Mouse (Mus musculus) forebrain, embryonic 14.5 days (tissue): ENCODE data around the gene Aloxe3. TPM values are rescaled to one million over a fixed set of nuclear protein-coding genes. Genes with fewer than 3 reads are reported as not detected.

Experiments used
- ATAC-seq: fragments of 200-750 bp; cut with Nextera tagmentation; 2 replicates; pipeline ENCODE4 v1.8.0; 2017; ENCODE audit warnings: mild to moderate bottlenecking, moderate library complexity
- DNase-seq: peaks from one replicate; pipeline ENCODE4 v3.0.0-alpha.2; 2015; ENCODE audit warnings: low spot score
- H3K27ac ChIP-seq: fragments of 300-500 bp; sonication (generic); 2 replicates; pipeline ENCODE4 v1.5.1; 2014; ENCODE audit warnings: low read depth, mild to moderate bottlenecking, control low read depth, low read length, moderate library complexity
- H3K27me3 ChIP-seq: fragments of 300-500 bp; sonication (generic); replicated peaks from 2 replicates; pipeline ENCODE4 v1.6.1; 2014; ENCODE audit warnings: low read length, control low read depth, mixed read lengths; ENCODE audit not compliant: control insufficient read depth, insufficient read depth
- H3K36me3 ChIP-seq: fragments of 300-500 bp; sonication (generic); 2 replicates; pipeline ENCODE4 v1.6.1; 2014; ENCODE audit warnings: low read length, control low read depth; ENCODE audit not compliant: control insufficient read depth, insufficient read depth
- H3K4me1 ChIP-seq: fragments of 300-500 bp; sonication (generic); 2 replicates; pipeline ENCODE4 v1.6.1; 2014; ENCODE audit warnings: antibody characterized with exemption, low read length, control low read depth; ENCODE audit not compliant: control insufficient read depth, insufficient read depth
- H3K4me2 ChIP-seq: fragments of 300-500 bp; sonication (generic); 2 replicates; pipeline ENCODE4 v1.6.1; 2014; ENCODE audit warnings: mild to moderate bottlenecking, control low read depth, low read length
- H3K4me3 ChIP-seq: fragments of 300-500 bp; sonication (generic); 2 replicates; pipeline ENCODE4 v1.5.1; 2014; ENCODE audit warnings: low read depth, low read length, control low read depth
- H3K9ac ChIP-seq: fragments of 300-500 bp; sonication (generic); 2 replicates; pipeline ENCODE4 v1.6.1; 2014; ENCODE audit warnings: mild to moderate bottlenecking, low read length, control low read depth, moderate library complexity
- H3K9me3 ChIP-seq: fragments of 300-500 bp; sonication (generic); replicated peaks from 2 replicates; pipeline ENCODE4 v1.6.1; 2016; ENCODE audit warnings: low read length, control low read depth, mixed read lengths; ENCODE audit not compliant: control insufficient read depth
- WGBS: fragments of 180-500 bp; shearing (Covaris S2); extraction: QIAGEN DNeasy Blood & Tissue Kit; methylation state at CpG from one replicate; pipeline ENCODE4 v1.1.7; 2014; 5-methylcytosine and 5-hydroxymethylcytosine counted together
- polyA plus RNA-seq: library from polyadenylated mRNA; unstranded; fragments of >200 nt; fragmentation: Nextera tagmentation; extraction: Ambion mirVana; gene quantifications from 2 replicates; pipeline ENCODE4 v1.2.1, GENCODE M21; 2014

Gene Aloxe3
- polyA plus RNA-seq, 1 experiment from 2014 or later, result 0.94 TPM

GRCm38 (mm10) chr11:69147546-69147945 is 21.9 kb downstream of the Aloxe3 start:
- H3K4me1 ChIP-seq, result no peaks in the 10 kb centered on the region
- H3K27me3 ChIP-seq, result 0 out of 2 replicates have a peak, but pooled peaks cover 3% of the 10 kb centered on the region
- H3K9ac ChIP-seq, result no peak overlapping the region
- H3K36me3 ChIP-seq, result no peaks in the 10 kb centered on the region
- H3K4me3 ChIP-seq, result no peak overlapping the region
- H3K27ac ChIP-seq, result no peak overlapping the region
- no peaks in the 10 kb centered on the region for H3K9me3 ChIP-seq
- DNase-seq (peak; percentile 33), ATAC-seq (no peak)
- H3K4me2 ChIP-seq, result no peak overlapping the region
- WGBS, result 68% methylated on average over 7 of the region's 7 CpGs

GRCm38 (mm10) chr11:69148451-69148960 is 22.8 kb downstream of the Aloxe3 start:
- Histone ChIP-seq H3K4me1 (no peaks in the 10 kb centered on the region), H3K36me3 (no peaks in the 10 kb centered on the region), H3K9me3 (no peaks in the 10 kb centered on the region), H3K4me2 (no peak overlapping the region), H3K27me3 (0 out of 2 replicates have a peak, but pooled peaks cover 3% of the 10 kb centered on the region), H3K27ac (no peak overlapping the region), H3K4me3 (no peak overlapping the region), H3K9ac (no peak overlapping the region)
- DNase-seq, result no peak
- 89% methylated on average over 5 of the region's 5 CpGs for WGBS
- ATAC-seq, result no peak

- Histone ChIP-seq H3K27ac (no peak overlapping the region), H3K27me3 (0 out of 2 replicates have a peak, but pooled peaks cover 3% of the 10 kb centered on the region), H3K4me2 (no peak overlapping the region), H3K4me1 (no peaks in the 10 kb centered on the region), H3K36me3 (no peaks in the 10 kb centered on the region), H3K9ac (no peak overlapping the region), H3K4me3 (no peak overlapping the region), H3K9me3 (no peaks in the 10 kb centered on the region)
- WGBS, result 71% methylated on average over 6 of the region's 6 CpGs
- ATAC-seq, result no peak
- peak; percentile 29 for DNase-seq
These were observed 24.0 kb downstream of the Aloxe3 start for GRCm38 (mm10) chr11:69149728-69150127.

GRCm38 (mm10) chr11:69150444-69150843 is 24.7 kb downstream of the Aloxe3 start:
- 0 out of 2 replicates have a peak overlapping the region, but pooled peaks have one; percentile 13 for H3K9ac ChIP-seq
- H3K4me3 ChIP-seq, result no peak overlapping the region
- no peaks in the 10 kb centered on the region for H3K36me3 ChIP-seq
- 0 out of 2 replicates have a peak, but pooled peaks cover 3% of the 10 kb centered on the region for H3K27me3 ChIP-seq
- WGBS, result 14% methylated on average over 7 of the region's 7 CpGs
- H3K4me2 ChIP-seq, result peak overlapping the region; percentile 17; the same call in 1 of the 2 replicates
- DNase-seq (peak; percentile 82), ATAC-seq (no peak)
- H3K9me3 ChIP-seq, result no peaks in the 10 kb centered on the region
- no peaks in the 10 kb centered on the region for H3K4me1 ChIP-seq
- H3K27ac ChIP-seq, result no peak overlapping the region

GRCm38 (mm10) chr11:69151004-69151403 is 25.3 kb downstream of the Aloxe3 start:
- no peaks in the 10 kb centered on the region for H3K36me3 ChIP-seq
- ATAC-seq (no peak), DNase-seq (no peak)
- no peak overlapping the region for H3K4me3 ChIP-seq
- peak overlapping the region; percentile 17; the same call in 1 of the 2 replicates for H3K4me2 ChIP-seq
- no peak overlapping the region for H3K9ac ChIP-seq
- no peaks in the 10 kb centered on the region for H3K4me1 ChIP-seq
- H3K9me3 ChIP-seq, result no peaks in the 10 kb centered on the region
- H3K27me3 ChIP-seq, result 0 out of 2 replicates have a peak, but pooled peaks cover 3% of the 10 kb centered on the region
- 68% methylated on average over 6 of the region's 6 CpGs for WGBS
- H3K27ac ChIP-seq, result no peak overlapping the region

GRCm38 (mm10) chr11:69153831-69154230 is 28.1 kb downstream of the Aloxe3 start:
- H3K4me1 ChIP-seq, result peaks cover 7% of the 10 kb centered on the region; the same call in 1 of the 2 replicates
- ATAC-seq, result no peak

GRCm38 (mm10) chr11:69155351-69155750 is 29.7 kb downstream of the Aloxe3 start:
- DNase-seq, result no peak
- Histone ChIP-seq H3K9ac (no peak overlapping the region), H3K27me3 (peaks cover 16% of the 10 kb centered on the region; the same call in 1 of the 2 replicates), H3K27ac (no peak overlapping the region), H3K9me3 (no peaks in the 10 kb centered on the region), H3K36me3 (no peaks in the 10 kb centered on the region), H3K4me1 (peaks cover 7% of the 10 kb centered on the region; the same call in 1 of the 2 replicates), H3K4me3 (no peak overlapping the region), H3K4me2 (no peak overlapping the region)
- 62% methylated on average over 1 of the region's 1 CpGs for WGBS
- ATAC-seq, result no peak

More at GRCm38 (mm10) chr11:69153831-69154230, 28.1 kb downstream of the Aloxe3 start:
- Histone ChIP-seq H3K9ac (no peak overlapping the region), H3K36me3 (no peaks in the 10 kb centered on the region), H3K27me3 (peaks cover 16% of the 10 kb centered on the region; the same call in 1 of the 2 replicates), H3K27ac (no peak overlapping the region), H3K4me3 (no peak overlapping the region), H3K9me3 (no peaks in the 10 kb centered on the region), H3K4me2 (no peak overlapping the region)
- WGBS, result 89% methylated on average over 8 of the region's 8 CpGs
- no peak for DNase-seq

GRCm38 (mm10) chr11:69156800-69157199 is 31.1 kb downstream of the Aloxe3 start, which contains the start of gene Alox12b:
Gene Alox12b, plus strand, starts transcription at chr11:69156989.
- DNase-seq, result peak; percentile 49
- WGBS, result 2% methylated on average over 18 of the region's 18 CpGs
- no peak within 1 kb of the TSS for H3K27ac ChIP-seq
- no peaks in the 10 kb centered on the region for H3K9me3 ChIP-seq
- ATAC-seq, result 0 out of 2 replicates have a peak, but pooled peaks have one; percentile 26
- no peak within 1 kb of the TSS for H3K4me3 ChIP-seq
- peaks cover 7% of the 10 kb centered on the region; the same call in 1 of the 2 replicates for H3K4me1 ChIP-seq
- peaks cover 16% of the 10 kb centered on the region; the same call in 1 of the 2 replicates for H3K27me3 ChIP-seq
- H3K4me2 ChIP-seq, result peak within 1 kb of the TSS; percentile 38
- peak within 1 kb of the TSS; percentile 13; the same call in 1 of the 2 replicates for H3K9ac ChIP-seq
- no peaks in the 10 kb centered on the region for H3K36me3 ChIP-seq

GRCm38 (mm10) chr11:69169313-69169712 is 43.6 kb downstream of the Aloxe3 start:
- Histone ChIP-seq H3K9me3 (no peaks in the 10 kb centered on the region), H3K9ac (no peak overlapping the region), H3K27ac (no peak overlapping the region), H3K4me3 (no peak overlapping the region), H3K4me2 (no peak overlapping the region), H3K4me1 (no peaks in the 10 kb centered on the region), H3K27me3 (no peaks in the 10 kb centered on the region), H3K36me3 (no peaks in the 10 kb centered on the region)
- no peak for DNase-seq
- ATAC-seq, result no peak
- WGBS, result 83% methylated on average over 12 of the region's 12 CpGs
